ENCODE assay signal across 31 mouse cellular contexts in genomic region chr12:34194116-34194515, GRCm38 (mm10).
"Had no signal": no experiment of that assay in that cellular context is flagged by ENCODE, and none has a peak within 500 bp of the region (broad histone marks: within the 10 kb centered on the region; RNA-seq: fewer than 3 reads in every experiment).

No protein-coding gene starts in this region.

- H3K27me3 ChIP-seq: limb, embryonic 12.5 days; limb, embryonic 13.5 days; limb, embryonic 15.5 days; liver, embryonic 12.5 days; liver, embryonic 13.5 days; liver, embryonic 15.5 days; lung, embryonic 15.5 days; megakaryocyte, embryonic 14.5 days; midbrain, embryonic 12.5 days; midbrain, embryonic 13.5 days; midbrain, embryonic 15.5 days; neural tube, embryonic 12.5 days had no signal

- H3K4me2 ChIP-seq: limb, embryonic 12.5 days; limb, embryonic 13.5 days; limb, embryonic 15.5 days; liver, embryonic 11.5 days; liver, embryonic 12.5 days; liver, embryonic 13.5 days; liver, embryonic 15.5 days; lung, embryonic 14.5 days; lung, embryonic 15.5 days; midbrain, embryonic 11.5 days; midbrain, embryonic 12.5 days; midbrain, embryonic 13.5 days; midbrain, embryonic 15.5 days; neural tube, embryonic 12.5 days had no signal

- H3K4me3 ChIP-seq: limb, embryonic 10.5 days; limb, embryonic 12.5 days; limb, embryonic 13.5 days; limb, embryonic 15.5 days; liver, embryonic 12.5 days; liver, embryonic 13.5 days; liver, embryonic 15.5 days; lung, embryonic 15.5 days; megakaryocyte, embryonic 14.5 days; midbrain, embryonic 10.5 days; midbrain, embryonic 12.5 days; midbrain, embryonic 13.5 days; midbrain, embryonic 15.5 days; myocyte; neural tube, embryonic 12.5 days had no signal

- H3K36me3 ChIP-seq: limb, embryonic 10.5 days; limb, embryonic 12.5 days; limb, embryonic 13.5 days; limb, embryonic 15.5 days; liver, embryonic 12.5 days; liver, embryonic 13.5 days; liver, embryonic 15.5 days; lung, embryonic 15.5 days; midbrain, embryonic 10.5 days; midbrain, embryonic 12.5 days; midbrain, embryonic 13.5 days; midbrain, embryonic 15.5 days; neural tube, embryonic 12.5 days had no signal

- H3K4me1 ChIP-seq: limb, embryonic 12.5 days; limb, embryonic 13.5 days; limb, embryonic 15.5 days; liver, embryonic 12.5 days; liver, embryonic 13.5 days; liver, embryonic 15.5 days; lung, embryonic 15.5 days; megakaryocyte, embryonic 14.5 days; midbrain, embryonic 10.5 days; midbrain, embryonic 12.5 days; midbrain, embryonic 13.5 days; midbrain, embryonic 15.5 days; neural tube, embryonic 12.5 days had no signal

- H3K27ac ChIP-seq: limb, embryonic 10.5 days; limb, embryonic 12.5 days; limb, embryonic 13.5 days; limb, embryonic 15.5 days; liver, embryonic 12.5 days; liver, embryonic 13.5 days; liver, embryonic 14.5 days; liver, embryonic 15.5 days; lung, embryonic 15.5 days; macrophage; midbrain, embryonic 10.5 days; midbrain, embryonic 12.5 days; midbrain, embryonic 13.5 days; midbrain, embryonic 15.5 days; neural tube, embryonic 12.5 days had no signal

- H3K9me3 ChIP-seq: limb, embryonic 10.5 days; limb, embryonic 12.5 days; limb, embryonic 13.5 days; limb, embryonic 15.5 days; liver, embryonic 12.5 days; liver, embryonic 13.5 days; liver, embryonic 15.5 days; lung, embryonic 15.5 days; megakaryocyte, embryonic 14.5 days; midbrain, embryonic 10.5 days; midbrain, embryonic 12.5 days; midbrain, embryonic 13.5 days; midbrain, embryonic 15.5 days; neural tube, embryonic 12.5 days had no signal

- ATAC-seq: liver, embryonic 12.5 days; lung, postnatal 0 days; midbrain, embryonic 13.5 days; midbrain, embryonic 15.5 days; midbrain, embryonic 16.5 days had no signal

- DNase-seq: left cerebral cortex, postnatal 4 days; liver; liver, embryonic 13.5 days; lung, adult 18-20 months; lung, adult 2 months; lung, embryonic 14.5 days; lung, postnatal 10 days; lung, postnatal 14 days; lung, postnatal 36 days; lung, postnatal 4 days; midbrain, embryonic 14.5 days had no signal

- H3K9ac ChIP-seq: limb, embryonic 12.5 days; limb, embryonic 13.5 days; limb, embryonic 15.5 days; liver, embryonic 12.5 days; liver, embryonic 13.5 days; liver, embryonic 14.5 days; liver, embryonic 15.5 days; lung, embryonic 14.5 days; lung, embryonic 15.5 days; midbrain, embryonic 12.5 days; midbrain, embryonic 13.5 days; midbrain, embryonic 15.5 days; neural tube, embryonic 12.5 days had no signal
